In genomic region chr5:113782624-113783023, GRCm38 (mm10) we compare ENCODE assay signal across 16 mouse cellular contexts. TPM values are rescaled to one million over a fixed set of nuclear protein-coding genes. Genes with fewer than 3 reads are reported as not detected.
DNase-seq lines count a peak whose midpoint lies in the region; ATAC-seq and TF ChIP-seq lines count a peak whose summit lies in the region.
"Had no signal": no experiment of that assay in that cellular context is flagged by ENCODE, and none has a peak within 500 bp of the region (broad histone marks: within the 10 kb centered on the region; RNA-seq: fewer than 3 reads in every experiment).

No protein-coding gene starts in this region.

- intact Hi-C loops in gastrocnemius, adult 2 months (cut with DNase I), result no loop called here

- H3K27me3 ChIP-seq in lung, embryonic 15.5 days, result peaks cover 4% of the 10 kb centered on the region; the same call in 1 of the 2 replicates
- no peaks in the 10 kb centered on the region for H3K27me3 ChIP-seq in kidney, postnatal 0 days (ENCODE audit: insufficient read depth, low read length)
- peaks cover 5% of the 10 kb centered on the region; the same call in 1 of the 2 replicates for H3K27me3 ChIP-seq in stomach, embryonic 15.5 days (replicated peaks)
- H3K27me3 ChIP-seq in hindbrain, embryonic 13.5 days, result peaks cover 33% of the 10 kb centered on the region
- no peaks in the 10 kb centered on the region for H3K27me3 ChIP-seq in hindbrain, embryonic 11.5 days (ENCODE audit: control insufficient read depth, insufficient read depth, low read length)

- no peak overlapping the region for H3K4me3 ChIP-seq in gastrocnemius, adult 2 months
- no peak overlapping the region for H3K4me3 ChIP-seq in lung, embryonic 15.5 days
- H3K4me3 ChIP-seq in kidney, postnatal 0 days (replicated peaks; ENCODE audit: low read depth, low read length), result no peak overlapping the region
- H3K4me3 ChIP-seq in stomach, embryonic 15.5 days (replicated peaks), result no peak overlapping the region
- no peak overlapping the region for H3K4me3 ChIP-seq in hindbrain, embryonic 13.5 days
- H3K4me3 ChIP-seq in hindbrain, embryonic 11.5 days (ENCODE audit: low read depth, low read length), result no peak overlapping the region
- H3K4me3 ChIP-seq: forebrain, embryonic 15.5 days; hindbrain, embryonic 12.5 days had no signal

- peak overlapping the region; percentile 75 for H3K27ac ChIP-seq in gastrocnemius, adult 2 months
- peak overlapping the region; percentile 89 for H3K27ac ChIP-seq in lung, embryonic 15.5 days
- peak overlapping the region; percentile 83; the same call in 1 of the 2 replicates for H3K27ac ChIP-seq in kidney, postnatal 0 days
- peak overlapping the region; percentile 91 for H3K27ac ChIP-seq in stomach, embryonic 15.5 days
- H3K27ac ChIP-seq in hindbrain, embryonic 13.5 days, result no peak overlapping the region
- no peak overlapping the region for H3K27ac ChIP-seq in hindbrain, embryonic 11.5 days (ENCODE audit: low read depth, low read length)
- H3K27ac ChIP-seq: forebrain, embryonic 15.5 days; hindbrain, embryonic 12.5 days had no signal

- no peak for TF ChIP-seq CTCF in gastrocnemius, adult 2 months (IDR thresholded peaks at IDR 0.05)
- TF ChIP-seq CTCF in kidney, postnatal 0 days (IDR thresholded peaks at IDR 0.05; ENCODE audit: low read depth), result no peak

- H3K4me2 ChIP-seq in lung, embryonic 15.5 days, result no peak overlapping the region
- H3K4me2 ChIP-seq in kidney, postnatal 0 days (ENCODE audit: low read length), result no peak overlapping the region
- no peak overlapping the region for H3K4me2 ChIP-seq in stomach, embryonic 15.5 days
- no peak overlapping the region for H3K4me2 ChIP-seq in hindbrain, embryonic 13.5 days
- no peak overlapping the region for H3K4me2 ChIP-seq in hindbrain, embryonic 11.5 days (replicated peaks; ENCODE audit: low read depth, low read length)
- H3K4me2 ChIP-seq: forebrain, embryonic 15.5 days; hindbrain, embryonic 12.5 days had no signal

- peaks cover 23% of the 10 kb centered on the region for H3K4me1 ChIP-seq in lung, embryonic 15.5 days
- peaks cover 9% of the 10 kb centered on the region; the same call in 1 of the 2 replicates for H3K4me1 ChIP-seq in kidney, postnatal 0 days (replicated peaks; ENCODE audit: insufficient read depth, low read length)
- peaks cover 18% of the 10 kb centered on the region; the same call in 1 of the 2 replicates for H3K4me1 ChIP-seq in stomach, embryonic 15.5 days
- no peaks in the 10 kb centered on the region for H3K4me1 ChIP-seq in hindbrain, embryonic 13.5 days (replicated peaks)
- H3K4me1 ChIP-seq in hindbrain, embryonic 11.5 days (replicated peaks; ENCODE audit: control insufficient read depth, insufficient read depth, low read length), result no peaks in the 10 kb centered on the region
- H3K4me1 ChIP-seq: forebrain, embryonic 15.5 days had no signal

- DNase-seq in gastrocnemius, adult 2 months, result peak; percentile 19
- DNase-seq in gastrocnemius, postnatal 25 days, result no peak
- no peak for DNase-seq in lung, adult 18-20 months
- DNase-seq in kidney, postnatal 0 days (ENCODE audit: low spot score), result no peak
- DNase-seq in hindbrain, embryonic 11.5 days (ENCODE audit: low spot score), result no peak
- DNase-seq: cerebellum, adult 18-20 months; gastrocnemius, postnatal 14 days; left cerebral cortex, postnatal 4 days; lung, postnatal 4 days; spleen, adult 18-20 months; thymus, adult 18-20 months had no signal

- no peak for ATAC-seq in lung, embryonic 15.5 days (ENCODE audit: borderline replicate concordance, extremely low read depth, low FRiP score, low TSS enrichment)
- no peak for ATAC-seq in kidney, postnatal 0 days (replicated peaks; ENCODE audit: low FRiP score, low read depth)
- ATAC-seq in stomach, embryonic 15.5 days (ENCODE audit: insufficient read depth, low FRiP score, low read depth), result no peak
- ATAC-seq in hindbrain, embryonic 13.5 days (ENCODE audit: low FRiP score), result no peak
- no peak for ATAC-seq in hindbrain, embryonic 11.5 days (ENCODE audit: low FRiP score)
- ATAC-seq: forebrain, embryonic 15.5 days had no signal

- no peak overlapping the region for H3K9ac ChIP-seq in lung, embryonic 15.5 days
- H3K9ac ChIP-seq in kidney, postnatal 0 days (ENCODE audit: low read depth, low read length), result no peak overlapping the region
- no peak overlapping the region for H3K9ac ChIP-seq in stomach, embryonic 15.5 days
- no peak overlapping the region for H3K9ac ChIP-seq in hindbrain, embryonic 13.5 days
- no peak overlapping the region for H3K9ac ChIP-seq in hindbrain, embryonic 11.5 days (ENCODE audit: low read depth, low read length)
- H3K9ac ChIP-seq: forebrain, embryonic 15.5 days; hindbrain, embryonic 12.5 days had no signal

- H3K36me3 ChIP-seq in lung, embryonic 15.5 days, result no peaks in the 10 kb centered on the region
- H3K36me3 ChIP-seq in kidney, postnatal 0 days (ENCODE audit: insufficient read depth, low read length), result 0 out of 2 replicates have a peak, but pooled peaks cover 6% of the 10 kb centered on the region
- peaks cover under 1% of the 10 kb centered on the region; the same call in 1 of the 2 replicates for H3K36me3 ChIP-seq in stomach, embryonic 15.5 days
- peaks cover 12% of the 10 kb centered on the region for H3K36me3 ChIP-seq in hindbrain, embryonic 13.5 days
- no peaks in the 10 kb centered on the region for H3K36me3 ChIP-seq in hindbrain, embryonic 11.5 days (ENCODE audit: control insufficient read depth, insufficient read depth, low read length)

- 76% methylated on average over 7 of the region's 7 CpGs for WGBS in lung, embryonic 15.5 days
- 76% methylated on average over 7 of the region's 7 CpGs for WGBS in kidney, postnatal 0 days
- WGBS in stomach, embryonic 15.5 days, result 82% methylated on average over 7 of the region's 7 CpGs
- WGBS in hindbrain, embryonic 13.5 days, result 92% methylated on average over 7 of the region's 7 CpGs
- 91% methylated on average over 7 of the region's 7 CpGs for WGBS in hindbrain, embryonic 11.5 days

- H3K9me3 ChIP-seq in lung, embryonic 15.5 days, result no peaks in the 10 kb centered on the region
- H3K9me3 ChIP-seq in kidney, postnatal 0 days (replicated peaks; ENCODE audit: low read length), result no peaks in the 10 kb centered on the region
- no peaks in the 10 kb centered on the region for H3K9me3 ChIP-seq in stomach, embryonic 15.5 days
- H3K9me3 ChIP-seq in hindbrain, embryonic 13.5 days, result no peaks in the 10 kb centered on the region
- no peaks in the 10 kb centered on the region for H3K9me3 ChIP-seq in hindbrain, embryonic 11.5 days (ENCODE audit: control insufficient read depth, low read length)
- H3K9me3 ChIP-seq: forebrain, embryonic 15.5 days; hindbrain, embryonic 12.5 days had no signal

RNA-seq across cellular contexts. Expression of gene Iscu, which starts 10.1 kb away (rescaled TPM):
- 100 to 1,000 TPM; 142 to 160 TPM for total RNA-seq in gastrocnemius, adult 2 months (2021)
- 100 to 1,000 TPM; 126 to 135 TPM for total RNA-seq in gastrocnemius, postnatal 25 days (2021)
- polyA plus RNA-seq in lung, embryonic 15.5 days (2015; fragmentation: Nextera tagmentation; extraction: Ambion mirVana), result 108 and 111 TPM in 2 replicates
- 187 and 202 TPM in 2 replicates for polyA plus RNA-seq in kidney, postnatal 0 days (2015; fragmentation: Nextera tagmentation; extraction: Ambion mirVana)
- polyA plus RNA-seq in stomach, embryonic 15.5 days (2015; fragmentation: Nextera tagmentation; extraction: Ambion mirVana), result 111 and 112 TPM in 2 replicates
- 91.5 and 93.4 TPM in 2 replicates for polyA plus RNA-seq in hindbrain, embryonic 13.5 days (2015; fragmentation: Nextera tagmentation; extraction: Ambion mirVana)
- polyA plus RNA-seq in hindbrain, embryonic 11.5 days (2014; fragmentation: Nextera tagmentation; extraction: Ambion mirVana), result 108 TPM in 2 replicates

RNA-seq across cellular contexts. Expression of gene Sart3, which starts 10.3 kb away (rescaled TPM):
- total RNA-seq in gastrocnemius, adult 2 months (2021), result 1 to 10 TPM; 8.0 to 9.2 TPM
- 1 to 10 TPM; 5.8 to 8.2 TPM for total RNA-seq in gastrocnemius, postnatal 25 days (2021)
- polyA plus RNA-seq in lung, embryonic 15.5 days (2015; fragmentation: Nextera tagmentation; extraction: Ambion mirVana), result 55.4 and 58.8 TPM in 2 replicates
- 27.2 and 27.7 TPM in 2 replicates for polyA plus RNA-seq in kidney, postnatal 0 days (2015; fragmentation: Nextera tagmentation; extraction: Ambion mirVana)
- polyA plus RNA-seq in stomach, embryonic 15.5 days (2015; fragmentation: Nextera tagmentation; extraction: Ambion mirVana), result 43.5 and 45.8 TPM in 2 replicates
- polyA plus RNA-seq in hindbrain, embryonic 13.5 days (2015; fragmentation: Nextera tagmentation; extraction: Ambion mirVana), result 44.0 and 46.0 TPM in 2 replicates
- polyA plus RNA-seq in hindbrain, embryonic 11.5 days (2014; fragmentation: Nextera tagmentation; extraction: Ambion mirVana), result 45.1 and 51.1 TPM in 2 replicates

RNA-seq across cellular contexts. Expression of gene Tmem119, which starts 17.7 kb away (rescaled TPM):
- total RNA-seq in gastrocnemius, adult 2 months (2021), result 1 to 10 TPM in 1 of 2 experiments, under 1 TPM in 1; 0.46 to 2.4 TPM
- 1 to 10 TPM; 3.0 to 3.6 TPM for total RNA-seq in gastrocnemius, postnatal 25 days (2021)
- 47.0 and 48.1 TPM in 2 replicates for polyA plus RNA-seq in lung, embryonic 15.5 days (2015; fragmentation: Nextera tagmentation; extraction: Ambion mirVana)
- 37.3 and 40.4 TPM in 2 replicates for polyA plus RNA-seq in kidney, postnatal 0 days (2015; fragmentation: Nextera tagmentation; extraction: Ambion mirVana)
- polyA plus RNA-seq in stomach, embryonic 15.5 days (2015; fragmentation: Nextera tagmentation; extraction: Ambion mirVana), result 60.6 and 64.4 TPM in 2 replicates
- 8.7 and 10.4 TPM in 2 replicates for polyA plus RNA-seq in hindbrain, embryonic 13.5 days (2015; fragmentation: Nextera tagmentation; extraction: Ambion mirVana)
- 18.8 and 21.3 TPM in 2 replicates for polyA plus RNA-seq in hindbrain, embryonic 11.5 days (2014; fragmentation: Nextera tagmentation; extraction: Ambion mirVana)

RNA-seq across cellular contexts. Expression of gene Ficd, which starts 47.0 kb away (rescaled TPM):
- total RNA-seq in gastrocnemius, adult 2 months (2021), result 1 to 10 TPM; 7.1 to 7.8 TPM
- total RNA-seq in gastrocnemius, postnatal 25 days (2021), result 1 to 10 TPM; 4.8 to 5.9 TPM
- polyA plus RNA-seq in lung, embryonic 15.5 days (2015; fragmentation: Nextera tagmentation; extraction: Ambion mirVana), result 5.4 and 6.6 TPM in 2 replicates
- polyA plus RNA-seq in kidney, postnatal 0 days (2015; fragmentation: Nextera tagmentation; extraction: Ambion mirVana), result 5.4 TPM in 2 replicates
- 7.1 and 7.6 TPM in 2 replicates for polyA plus RNA-seq in stomach, embryonic 15.5 days (2015; fragmentation: Nextera tagmentation; extraction: Ambion mirVana)
- 8.0 and 8.2 TPM in 2 replicates for polyA plus RNA-seq in hindbrain, embryonic 13.5 days (2015; fragmentation: Nextera tagmentation; extraction: Ambion mirVana)
- 3.3 and 3.8 TPM in 2 replicates for polyA plus RNA-seq in hindbrain, embryonic 11.5 days (2014; fragmentation: Nextera tagmentation; extraction: Ambion mirVana)

RNA-seq across cellular contexts. Expression of gene Selplg, which starts 49.8 kb away (rescaled TPM):
- total RNA-seq in gastrocnemius, adult 2 months (2021), result 1 to 10 TPM in 1 of 2 experiments, under 1 TPM in 1; 0.89 to 1.3 TPM
- 1 to 10 TPM in 1 of 2 experiments, under 1 TPM in 1; 0.43 to 1.2 TPM for total RNA-seq in gastrocnemius, postnatal 25 days (2021)
- 4.6 and 8.2 TPM in 2 replicates for polyA plus RNA-seq in lung, embryonic 15.5 days (2015; fragmentation: Nextera tagmentation; extraction: Ambion mirVana)
- polyA plus RNA-seq in kidney, postnatal 0 days (2015; fragmentation: Nextera tagmentation; extraction: Ambion mirVana), result 2.1 and 2.4 TPM in 2 replicates
- polyA plus RNA-seq in stomach, embryonic 15.5 days (2015; fragmentation: Nextera tagmentation; extraction: Ambion mirVana), result 5.8 and 7.5 TPM in 2 replicates
- 1.7 and 1.9 TPM in 2 replicates for polyA plus RNA-seq in hindbrain, embryonic 13.5 days (2015; fragmentation: Nextera tagmentation; extraction: Ambion mirVana)
- polyA plus RNA-seq in hindbrain, embryonic 11.5 days (2014; fragmentation: Nextera tagmentation; extraction: Ambion mirVana), result 0.96 and 1.0 TPM in 2 replicates

Comparison
In these comparisons a context has a peak if more than half of its experiments do, and no peak if none do; other contexts are left out.
1. H3K27ac ChIP-seq: peak in gastrocnemius, adult 2 months (single experiment), lung, embryonic 15.5 days (single experiment), kidney, postnatal 0 days (single experiment) and stomach, embryonic 15.5 days (single experiment); none in hindbrain, embryonic 13.5 days (single experiment) and hindbrain, embryonic 11.5 days (single experiment).